Mouse (Mus musculus) hindbrain, embryonic 12.5 days (tissue): ENCODE measurements around the gene Grik1. TPM values are rescaled to one million over a fixed set of nuclear protein-coding genes. Genes with fewer than 3 reads are reported as not detected.

Experiments used
- ATAC-seq: fragments of 200-750 bp; cut with Nextera tagmentation; 2 replicates; pipeline ENCODE4 v1.8.0; 2017; ENCODE audit warnings: moderate TSS enrichment; ENCODE audit not compliant: low FRiP score
- H3K27ac ChIP-seq: fragments of 300-500 bp; sonication (generic); 2 replicates; pipeline ENCODE4 v1.5.1; 2016; ENCODE audit warnings: mild to moderate bottlenecking
- H3K27me3 ChIP-seq: fragments of 300-500 bp; sonication (generic); 2 replicates; pipeline ENCODE4 v1.6.1; 2016; ENCODE audit warnings: mild to moderate bottlenecking
- H3K36me3 ChIP-seq: fragments of 300-500 bp; sonication (generic); 2 replicates; pipeline ENCODE4 v1.6.1; 2016; ENCODE audit warnings: mild to moderate bottlenecking
- H3K4me1 ChIP-seq: fragments of 300-500 bp; sonication (generic); 2 replicates; pipeline ENCODE4 v1.6.1; 2016
- H3K4me2 ChIP-seq: fragments of 300-500 bp; sonication (generic); replicated peaks from 2 replicates; pipeline ENCODE4 v1.6.1; 2016; ENCODE audit warnings: mild to moderate bottlenecking
- H3K4me3 ChIP-seq: fragments of 300-500 bp; sonication (generic); 2 replicates; pipeline ENCODE4 v1.5.1; 2016; ENCODE audit warnings: mild to moderate bottlenecking
- H3K9ac ChIP-seq: fragments of 300-500 bp; sonication (generic); 2 replicates; pipeline ENCODE4 v1.6.1; 2016; ENCODE audit warnings: mild to moderate bottlenecking, moderate library complexity
- H3K9me3 ChIP-seq: fragments of 300-500 bp; sonication (generic); replicated peaks from 2 replicates; pipeline ENCODE4 v1.6.1; 2016; ENCODE audit warnings: mild to moderate bottlenecking
- WGBS: fragments of 180-500 bp; shearing (Covaris S2); methylation state at CpG from one replicate; pipeline ENCODE4 v1.1.7; 2016; 5-methylcytosine and 5-hydroxymethylcytosine counted together
- polyA plus RNA-seq: library from polyadenylated mRNA; unstranded; fragments of >200 nt; fragmentation: Nextera tagmentation; extraction: Ambion mirVana; gene quantifications from 2 replicates; pipeline ENCODE4 v1.2.1, GENCODE M21; 2016

The Grik1 gene
- polyA plus RNA-seq, 1 experiment from 2014 or later: 6.1 TPM

DNA sequence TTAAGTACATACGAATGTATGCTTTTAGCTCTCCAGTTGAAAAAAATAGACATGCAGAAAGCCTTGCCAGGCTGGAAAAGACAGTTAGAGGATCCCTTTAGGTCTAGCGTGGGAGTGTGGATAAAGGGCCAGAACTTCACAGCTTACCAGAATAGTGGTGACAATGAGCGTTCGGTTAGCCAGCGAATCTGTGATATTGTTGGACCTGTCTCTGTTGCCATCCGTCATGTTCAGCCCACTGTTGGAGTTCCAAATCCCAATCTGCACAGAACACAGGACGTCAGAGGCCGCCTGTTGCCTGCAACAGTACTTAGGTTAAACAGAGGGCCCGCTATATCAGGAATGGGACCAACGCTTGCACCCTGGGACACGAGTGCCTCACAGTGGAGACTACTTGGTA lies 340.2 kb downstream of the Grik1 start:
- H3K36me3 ChIP-seq: no peaks in the 10 kb centered on the region
- H3K4me1 ChIP-seq: no peaks in the 10 kb centered on the region
- ATAC-seq: no peak
- H3K4me3 ChIP-seq: no peak overlapping the region
- no peak overlapping the region for H3K4me2 ChIP-seq
- H3K27ac ChIP-seq: no peak overlapping the region
- no peaks in the 10 kb centered on the region for H3K9me3 ChIP-seq
- no peaks in the 10 kb centered on the region for H3K27me3 ChIP-seq
- no peak overlapping the region for H3K9ac ChIP-seq
- WGBS: 88% methylated on average over 11 of the region's 11 CpGs

DNA sequence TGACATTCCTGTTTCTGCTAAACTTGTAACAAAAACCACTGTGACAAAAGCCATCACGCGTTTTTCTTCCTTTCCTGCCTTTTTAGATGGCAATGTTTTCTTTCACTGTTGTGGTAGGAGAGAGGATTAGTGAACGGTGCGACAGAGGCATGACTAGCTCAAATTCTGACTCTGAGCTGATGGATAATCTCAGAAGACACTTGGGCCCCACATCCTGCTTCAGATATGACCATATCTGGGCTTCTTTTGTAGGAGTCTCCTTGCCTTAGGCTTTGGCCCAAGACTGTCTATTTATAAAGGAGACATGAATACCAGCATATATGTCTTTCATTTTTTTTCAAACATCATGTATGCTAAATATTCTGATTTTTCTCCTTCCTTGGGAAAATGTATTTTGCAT lies 341.9 kb downstream of the Grik1 start:
- WGBS: 83% methylated on average over 4 of the region's 4 CpGs
- no peaks in the 10 kb centered on the region for H3K4me1 ChIP-seq

DNA sequence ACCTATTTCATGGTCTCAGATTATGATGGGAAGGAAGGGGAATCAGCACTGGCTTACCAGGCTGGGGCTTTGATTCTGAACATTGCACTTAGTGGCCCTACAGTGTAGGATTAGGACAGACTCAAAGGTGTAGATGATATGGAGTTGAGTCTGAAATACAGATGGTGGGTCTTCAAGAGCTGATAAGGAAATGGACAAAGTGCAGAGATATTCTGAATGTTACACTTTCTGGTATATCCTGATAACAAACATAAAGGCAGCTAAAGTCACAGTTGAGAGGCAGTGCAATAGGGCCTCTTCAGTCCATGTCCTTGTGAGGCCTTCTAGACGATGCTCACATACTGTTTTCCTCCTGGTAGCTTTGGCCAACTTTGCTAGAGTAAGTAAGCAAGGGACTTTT lies 345.7 kb downstream of the Grik1 start:
- no peaks in the 10 kb centered on the region for H3K9me3 ChIP-seq
- H3K36me3 ChIP-seq: no peaks in the 10 kb centered on the region
- H3K9ac ChIP-seq: no peak overlapping the region
- no peak overlapping the region for H3K4me3 ChIP-seq
- no peak overlapping the region for H3K27ac ChIP-seq
- H3K4me2 ChIP-seq: no peak overlapping the region
- 81% methylated on average over 1 of the region's 1 CpGs for WGBS
- H3K4me1 ChIP-seq: no peaks in the 10 kb centered on the region
- no peaks in the 10 kb centered on the region for H3K27me3 ChIP-seq
- no peak for ATAC-seq

More for the DNA sequence above, 341.9 kb downstream of the Grik1 start:
- Histone ChIP-seq H3K27ac (no peak overlapping the region), H3K36me3 (no peaks in the 10 kb centered on the region), H3K4me3 (no peak overlapping the region), H3K4me2 (no peak overlapping the region), H3K9me3 (no peaks in the 10 kb centered on the region), H3K9ac (no peak overlapping the region), H3K27me3 (no peaks in the 10 kb centered on the region)
- no peak for ATAC-seq

DNA sequence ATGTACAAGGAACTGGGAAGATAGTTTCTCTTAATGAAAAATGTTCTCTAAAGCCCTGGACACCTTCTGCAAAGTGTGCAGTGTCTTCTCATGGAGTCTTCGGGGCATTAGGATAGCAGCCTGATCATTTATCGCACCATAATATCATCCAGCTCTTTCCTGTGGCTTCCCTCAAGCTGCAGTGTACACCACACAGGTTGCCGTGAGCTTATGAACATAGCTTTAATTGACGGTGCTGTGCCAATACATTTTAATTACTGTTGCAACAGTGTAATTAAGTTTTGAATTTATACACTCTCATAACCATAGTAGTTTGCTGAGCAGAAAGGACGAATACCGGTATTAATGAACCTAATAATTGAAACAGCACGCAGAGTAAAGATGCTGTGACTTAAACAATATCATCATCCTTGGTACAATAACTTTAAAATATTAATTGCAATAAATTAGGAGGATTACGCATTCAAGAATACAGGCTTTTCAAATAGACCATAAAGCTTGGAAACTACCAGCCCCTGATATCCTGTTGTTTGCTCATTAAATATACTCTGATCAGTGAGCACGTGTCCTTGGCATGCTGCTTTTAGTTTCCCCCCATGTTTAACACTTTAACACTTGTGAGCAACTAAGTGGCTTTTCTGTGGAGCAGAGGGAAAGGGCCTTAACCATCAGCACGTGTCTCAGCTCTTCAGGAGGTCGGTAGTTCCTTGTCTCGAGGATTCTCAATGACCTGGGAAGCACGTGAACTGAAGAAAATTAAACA lies 347.8 kb downstream of the Grik1 start:
- Histone ChIP-seq H3K9me3 (no peaks in the 10 kb centered on the region), H3K4me3 (no peak overlapping the region), H3K4me2 (no peak overlapping the region), H3K27ac (no peak overlapping the region), H3K4me1 (no peaks in the 10 kb centered on the region), H3K9ac (no peak overlapping the region), H3K27me3 (no peaks in the 10 kb centered on the region), H3K36me3 (no peaks in the 10 kb centered on the region)
- ATAC-seq: no peak
- WGBS: 88% methylated on average over 13 of the region's 13 CpGs

DNA sequence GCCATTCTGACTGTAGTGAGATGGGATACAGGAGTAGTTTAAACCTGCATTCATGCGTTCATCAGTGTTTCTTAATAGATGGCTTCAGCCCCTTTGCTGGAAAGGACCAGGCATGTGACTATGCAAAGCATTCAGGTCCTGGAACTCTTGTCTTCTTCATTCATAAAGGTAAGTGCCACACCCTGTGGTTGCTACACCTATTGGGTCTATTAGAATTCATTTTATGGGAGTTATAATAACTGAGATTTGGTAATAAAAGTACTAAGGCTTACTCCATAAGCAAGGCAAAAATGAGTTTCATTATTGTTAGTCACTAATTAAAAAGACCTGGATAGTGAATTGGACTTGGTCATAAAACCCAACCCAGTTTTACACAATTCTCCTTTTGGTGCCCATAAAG lies 355.4 kb downstream of the Grik1 start:
- no peaks in the 10 kb centered on the region for H3K4me1 ChIP-seq
- no peak overlapping the region for H3K27ac ChIP-seq
- no peak overlapping the region for H3K4me2 ChIP-seq
- no peaks in the 10 kb centered on the region for H3K27me3 ChIP-seq
- ATAC-seq: no peak
- H3K9ac ChIP-seq: no peak overlapping the region
- 89% methylated on average over 1 of the region's 1 CpGs for WGBS
- no peak overlapping the region for H3K4me3 ChIP-seq
- no peaks in the 10 kb centered on the region for H3K36me3 ChIP-seq
- H3K9me3 ChIP-seq: no peaks in the 10 kb centered on the region

DNA sequence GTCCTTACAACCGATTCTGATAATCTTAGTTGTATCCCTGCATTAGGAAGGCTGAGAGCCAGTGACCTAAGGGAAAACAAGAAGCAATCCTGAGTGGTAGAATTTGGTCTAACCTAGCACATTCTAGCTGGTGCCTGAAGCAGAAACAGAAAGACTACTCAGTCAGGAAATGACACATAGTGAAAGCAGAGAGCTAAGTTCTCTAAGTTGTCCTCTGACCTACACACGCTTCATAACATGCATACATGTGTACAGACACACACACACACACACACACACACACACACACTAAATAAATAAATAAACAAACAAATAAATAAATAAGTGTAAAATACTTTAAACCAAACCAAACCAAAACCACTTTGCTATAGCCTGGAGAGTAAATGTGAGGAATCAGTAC lies 358.7 kb downstream of the Grik1 start:
- H3K4me2 ChIP-seq: no peak overlapping the region
- 97% methylated on average over 2 of the region's 2 CpGs for WGBS

DNA sequence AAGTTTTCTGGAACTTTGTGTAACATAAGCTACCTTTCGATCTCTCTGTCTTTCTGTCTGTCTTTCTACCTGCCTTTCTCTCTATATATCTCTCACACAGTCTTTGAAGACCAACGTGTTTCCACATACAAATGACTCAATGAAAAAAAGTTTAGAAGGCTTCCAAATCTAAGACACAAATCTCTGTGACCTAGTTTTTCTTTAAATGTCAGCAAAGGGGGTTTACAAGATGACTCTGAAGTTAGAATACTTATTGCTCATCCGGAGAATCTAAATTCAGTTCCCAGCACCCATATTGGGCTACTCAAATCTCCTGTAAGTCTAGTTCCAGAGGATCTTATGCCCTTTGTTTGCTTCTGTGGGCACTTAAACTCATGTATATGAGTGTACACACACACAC lies 359.5 kb downstream of the Grik1 start:
- Histone ChIP-seq H3K9ac (no peak overlapping the region), H3K4me1 (no peaks in the 10 kb centered on the region), H3K27me3 (no peaks in the 10 kb centered on the region), H3K9me3 (no peaks in the 10 kb centered on the region), H3K36me3 (no peaks in the 10 kb centered on the region), H3K4me2 (no peak overlapping the region), H3K4me3 (no peak overlapping the region), H3K27ac (no peak overlapping the region)
- WGBS: 88% methylated on average over 3 of the region's 3 CpGs
- no peak for ATAC-seq

More for the DNA sequence above, 358.7 kb downstream of the Grik1 start:
- Histone ChIP-seq H3K9ac (no peak overlapping the region), H3K4me1 (no peaks in the 10 kb centered on the region), H3K4me3 (no peak overlapping the region), H3K9me3 (no peaks in the 10 kb centered on the region), H3K27me3 (no peaks in the 10 kb centered on the region), H3K27ac (no peak overlapping the region), H3K36me3 (no peaks in the 10 kb centered on the region)
- no peak for ATAC-seq

DNA sequence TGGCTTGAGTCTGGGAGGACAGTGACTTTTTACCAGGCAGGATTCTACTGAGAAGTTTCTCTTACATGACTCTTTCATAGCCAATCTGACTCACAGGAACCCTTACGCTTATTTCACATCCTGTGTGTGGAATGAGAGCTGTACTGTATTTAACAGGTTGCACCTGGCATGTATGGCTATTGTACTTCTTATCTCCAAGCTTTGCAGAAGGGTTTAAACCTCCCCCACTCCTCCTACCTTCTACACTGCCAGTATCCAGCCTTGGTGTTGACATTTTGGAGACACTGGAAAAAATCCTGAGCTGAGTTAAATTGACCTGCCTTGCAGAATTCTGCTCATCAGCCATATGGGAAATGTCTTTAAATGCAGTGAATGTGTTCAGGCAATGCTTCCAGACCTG lies 361.4 kb downstream of the Grik1 start:
- WGBS: 87% methylated on average over 1 of the region's 1 CpGs

DNA sequence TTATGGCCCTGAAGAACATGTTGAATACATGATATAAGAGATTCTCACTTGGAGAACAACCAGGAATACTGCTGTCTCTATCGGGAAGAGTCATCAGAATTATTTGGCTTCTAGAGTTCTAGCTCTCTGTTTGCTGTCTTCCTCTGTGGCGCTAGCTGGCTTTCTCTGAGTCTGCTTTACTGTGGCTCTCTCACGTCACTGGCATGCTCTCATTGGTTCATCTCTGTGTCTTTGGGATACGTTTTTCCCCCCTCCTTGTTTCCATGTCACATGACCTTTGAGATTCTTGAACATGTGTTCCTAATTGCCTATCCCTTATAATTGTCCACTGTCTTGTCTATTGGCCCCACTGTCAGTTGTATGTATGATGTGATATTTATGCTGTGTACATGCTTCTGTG lies 372.2 kb downstream of the Grik1 start:
- no peak overlapping the region for H3K27ac ChIP-seq
- 84% methylated on average over 4 of the region's 4 CpGs for WGBS

More for the DNA sequence above, 361.4 kb downstream of the Grik1 start:
- Histone ChIP-seq H3K4me2 (no peak overlapping the region), H3K36me3 (no peaks in the 10 kb centered on the region), H3K4me1 (no peaks in the 10 kb centered on the region), H3K27ac (no peak overlapping the region), H3K27me3 (no peaks in the 10 kb centered on the region), H3K9me3 (no peaks in the 10 kb centered on the region), H3K4me3 (no peak overlapping the region), H3K9ac (no peak overlapping the region)
- ATAC-seq: no peak

DNA sequence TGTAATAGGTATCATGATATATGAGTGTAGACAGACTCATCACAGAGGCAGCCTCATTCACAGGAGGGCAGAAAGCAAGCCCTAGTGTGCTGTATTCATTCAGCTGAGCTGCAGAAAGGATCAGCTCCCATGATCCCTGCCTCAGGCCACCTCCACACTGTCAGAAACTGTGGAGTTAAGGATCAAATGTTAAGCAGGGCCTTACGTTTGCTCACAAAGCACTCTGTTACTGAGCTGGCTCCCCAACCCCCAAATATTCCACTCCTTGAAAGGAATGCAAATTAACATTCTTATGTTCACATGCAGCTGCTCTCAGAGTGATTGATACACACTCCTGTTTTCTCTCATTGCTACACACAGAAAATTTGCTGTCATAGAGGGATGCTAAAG lies 372.9 kb downstream of the Grik1 start:
- H3K36me3 ChIP-seq: no peaks in the 10 kb centered on the region
- H3K4me1 ChIP-seq: peaks cover 20% of the 10 kb centered on the region
- no peak overlapping the region for H3K4me2 ChIP-seq
- no peaks in the 10 kb centered on the region for H3K9me3 ChIP-seq
- peak; percentile 84 for ATAC-seq
- H3K4me3 ChIP-seq: no peak overlapping the region
- H3K27me3 ChIP-seq: no peaks in the 10 kb centered on the region
- peak overlapping the region; percentile 64 for H3K27ac ChIP-seq
- H3K9ac ChIP-seq: no peak overlapping the region
- 10% methylated on average over 1 of the region's 1 CpGs for WGBS

More for the DNA sequence above, 372.2 kb downstream of the Grik1 start:
- Histone ChIP-seq H3K36me3 (no peaks in the 10 kb centered on the region), H3K4me1 (peaks cover 20% of the 10 kb centered on the region), H3K4me3 (no peak overlapping the region), H3K9ac (no peak overlapping the region), H3K27me3 (no peaks in the 10 kb centered on the region), H3K4me2 (no peak overlapping the region), H3K9me3 (no peaks in the 10 kb centered on the region)
- ATAC-seq: no peak

DNA sequence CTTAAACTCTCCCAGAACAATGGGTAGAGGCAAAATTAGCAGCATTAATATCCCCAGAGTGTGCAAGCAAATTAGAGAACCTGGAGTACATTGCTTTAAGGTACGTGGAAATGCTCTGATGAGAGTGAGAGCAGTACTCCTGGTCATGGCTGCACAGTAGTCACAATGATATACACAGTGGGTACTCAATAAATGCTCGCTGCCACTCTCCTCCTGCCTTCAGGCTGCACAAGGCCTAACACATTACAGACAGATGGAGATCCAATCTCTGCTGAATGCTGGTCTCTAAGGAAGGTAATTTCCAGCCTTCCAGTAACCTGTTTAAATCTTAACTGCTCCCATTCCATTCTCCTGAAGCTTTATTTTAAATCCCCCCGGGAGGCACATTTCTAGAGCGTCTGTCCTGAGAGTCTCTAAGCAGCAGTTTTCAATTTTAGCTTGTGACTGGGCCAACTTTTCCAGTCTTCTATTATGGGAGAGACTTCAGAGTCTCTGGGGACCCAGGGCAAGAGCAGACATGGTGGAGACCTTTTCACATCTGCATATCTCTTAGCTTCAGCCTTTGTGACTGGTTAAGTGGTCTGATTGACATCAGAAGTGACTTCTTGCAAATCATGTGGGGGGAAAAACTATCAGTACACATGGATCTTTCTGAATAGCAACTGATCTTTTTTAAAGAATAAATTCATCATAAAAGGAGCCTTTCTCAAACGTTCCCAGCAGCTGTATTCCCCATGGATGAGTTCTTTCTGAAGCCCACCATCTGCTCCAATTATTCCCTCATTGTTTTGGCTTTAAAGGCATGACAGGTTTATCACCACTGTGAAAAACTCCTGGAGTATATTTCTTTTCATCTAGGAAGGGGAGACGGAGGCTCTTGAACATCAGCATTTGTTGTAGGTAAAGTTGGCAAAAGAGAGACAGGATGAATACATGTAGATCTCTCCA lies 373.6 kb downstream of the Grik1 start:
- H3K4me2 ChIP-seq: no peak overlapping the region
- H3K9ac ChIP-seq: no peak overlapping the region
- H3K4me1 ChIP-seq: peaks cover 20% of the 10 kb centered on the region
- H3K27ac ChIP-seq: peak overlapping the region; percentile 64
- ATAC-seq: peak; percentile 65
- H3K36me3 ChIP-seq: no peaks in the 10 kb centered on the region
- no peaks in the 10 kb centered on the region for H3K9me3 ChIP-seq
- WGBS: 40% methylated on average over 6 of the region's 6 CpGs
- no peak overlapping the region for H3K4me3 ChIP-seq
- no peaks in the 10 kb centered on the region for H3K27me3 ChIP-seq

DNA sequence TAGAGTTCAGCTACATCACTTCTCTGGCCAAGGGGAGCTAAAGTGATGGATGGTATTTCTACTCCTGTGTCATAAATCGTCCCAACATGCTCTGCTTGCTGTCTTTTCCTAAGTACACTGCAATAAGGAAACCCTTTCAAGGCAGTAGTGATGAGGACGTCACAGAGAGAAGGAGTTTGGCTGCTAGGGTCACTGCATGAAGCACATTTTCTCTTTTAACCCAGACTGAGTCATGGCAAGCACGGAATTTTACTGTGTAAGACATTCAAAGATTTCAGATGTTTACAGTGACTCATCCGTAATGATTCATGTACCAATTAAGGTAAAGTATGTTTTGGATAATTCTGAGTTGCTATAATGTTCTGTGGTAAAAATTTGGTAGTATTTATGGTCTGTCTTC lies 374.9 kb downstream of the Grik1 start:
- no peak overlapping the region for H3K9ac ChIP-seq
- no peak for ATAC-seq
- H3K4me3 ChIP-seq: no peak overlapping the region
- no peaks in the 10 kb centered on the region for H3K36me3 ChIP-seq
- H3K27me3 ChIP-seq: no peaks in the 10 kb centered on the region
- peaks cover 20% of the 10 kb centered on the region for H3K4me1 ChIP-seq
- no peaks in the 10 kb centered on the region for H3K9me3 ChIP-seq
- H3K4me2 ChIP-seq: no peak overlapping the region
- H3K27ac ChIP-seq: no peak overlapping the region
- 81% methylated on average over 4 of the region's 4 CpGs for WGBS
